24 mouse cellular contexts compared by ENCODE assay signal in the genomic region with DNA sequence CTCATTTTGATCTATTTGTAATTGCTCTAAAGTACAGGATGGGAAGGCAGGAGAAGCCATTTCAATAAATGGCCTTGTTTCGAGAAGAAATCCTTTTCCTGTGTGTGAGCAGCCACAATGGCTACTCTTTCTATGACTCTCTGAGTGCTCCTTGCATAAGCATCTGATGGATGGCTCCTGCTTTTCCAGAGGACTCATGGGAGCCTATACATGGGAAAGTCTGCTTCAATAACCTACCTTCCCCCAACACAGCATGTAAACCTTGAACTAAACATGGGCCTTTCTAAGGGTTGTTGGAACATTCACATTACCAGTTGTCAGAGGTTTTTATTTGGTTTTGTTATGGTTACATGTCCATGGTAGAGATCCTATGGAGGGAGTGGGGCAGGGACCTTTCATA.
DNase-seq lines count a peak whose midpoint lies in the region; ATAC-seq and TF ChIP-seq lines count a peak whose summit lies in the region.
"Had no signal": no experiment of that assay in that cellular context is flagged by ENCODE, and none has a peak within 500 bp of the region (broad histone marks: within the 10 kb centered on the region; RNA-seq: fewer than 3 reads in every experiment).

No protein-coding gene starts in this region.

- no peak overlapping the region for H3K27ac ChIP-seq in forebrain, embryonic 13.5 days
- H3K27ac ChIP-seq in forebrain, postnatal 0 days (ENCODE audit: low read depth, low read length) = no peak overlapping the region
- H3K27ac ChIP-seq in heart, embryonic 11.5 days (ENCODE audit: low read depth, low read length) = no peak overlapping the region
- H3K27ac ChIP-seq in midbrain, embryonic 11.5 days (ENCODE audit: low read depth, low read length) = no peak overlapping the region
- H3K27ac ChIP-seq in midbrain, embryonic 10.5 days (replicated peaks) = no peak overlapping the region
- H3K27ac ChIP-seq: embryonic facial prominence, embryonic 10.5 days; embryonic facial prominence, embryonic 12.5 days had no signal

- no peaks in the 10 kb centered on the region for H3K9me3 ChIP-seq in forebrain, embryonic 13.5 days (replicated peaks)
- H3K9me3 ChIP-seq in forebrain, postnatal 0 days (ENCODE audit: low read length) = no peaks in the 10 kb centered on the region
- H3K9me3 ChIP-seq in heart, embryonic 11.5 days (replicated peaks; ENCODE audit: control insufficient read depth, low read length) = no peaks in the 10 kb centered on the region
- no peaks in the 10 kb centered on the region for H3K9me3 ChIP-seq in midbrain, embryonic 11.5 days (ENCODE audit: control insufficient read depth, low read length)
- no peaks in the 10 kb centered on the region for H3K9me3 ChIP-seq in midbrain, embryonic 10.5 days (replicated peaks)
- H3K9me3 ChIP-seq: embryonic facial prominence, embryonic 10.5 days; embryonic facial prominence, embryonic 12.5 days; G1E had no signal

- peak; percentile 5 for DNase-seq in embryo, embryonic 11 days
- DNase-seq in embryo, embryonic 10.5 days (ENCODE audit: low spot score) = no peak
- no peak for DNase-seq in forebrain, postnatal 0 days
- peak; percentile 31 for DNase-seq in heart, adult 11 months
- DNase-seq in midbrain, embryonic 11.5 days (ENCODE audit: low spot score, missing footprints) = peak; percentile 78
- no peak for DNase-seq in midbrain, embryonic 10.5 days (ENCODE audit: low spot score)
- DNase-seq: adrenal gland, adult 8-10 months; adrenal gland, postnatal 14 days; B cell, adult 2 months; cerebellum, adult 11-12 months; cerebellum, adult 2 months; cerebellum, adult 9-10 months; cerebellum, postnatal 10 days; cerebellum, postnatal 25 days had no signal

- TF ChIP-seq CTCF in forebrain, postnatal 0 days (IDR thresholded peaks at IDR 0.05; ENCODE audit: low read depth) = no peak

- H3K4me3 ChIP-seq in forebrain, embryonic 13.5 days = no peak overlapping the region
- no peak overlapping the region for H3K4me3 ChIP-seq in forebrain, postnatal 0 days (ENCODE audit: low read depth, low read length)
- H3K4me3 ChIP-seq in heart, embryonic 11.5 days (ENCODE audit: low read depth, low read length) = no peak overlapping the region
- no peak overlapping the region for H3K4me3 ChIP-seq in midbrain, embryonic 11.5 days (ENCODE audit: low read depth, low read length)
- H3K4me3 ChIP-seq in midbrain, embryonic 10.5 days = no peak overlapping the region
- H3K4me3 ChIP-seq: embryonic facial prominence, embryonic 10.5 days; embryonic facial prominence, embryonic 12.5 days had no signal

- H3K4me2 ChIP-seq in forebrain, embryonic 13.5 days = no peak overlapping the region
- H3K4me2 ChIP-seq in forebrain, postnatal 0 days (ENCODE audit: low read depth) = no peak overlapping the region
- no peak overlapping the region for H3K4me2 ChIP-seq in heart, embryonic 11.5 days
- no peak overlapping the region for H3K4me2 ChIP-seq in midbrain, embryonic 11.5 days
- H3K4me2 ChIP-seq: embryonic facial prominence, embryonic 12.5 days had no signal

- H3K36me3 ChIP-seq in forebrain, embryonic 13.5 days (ENCODE audit: poor library complexity, severe bottlenecking) = no peaks in the 10 kb centered on the region
- no peaks in the 10 kb centered on the region for H3K36me3 ChIP-seq in forebrain, postnatal 0 days (ENCODE audit: insufficient read depth)
- no peaks in the 10 kb centered on the region for H3K36me3 ChIP-seq in heart, embryonic 11.5 days (ENCODE audit: control insufficient read depth, insufficient read depth, low read length)
- no peaks in the 10 kb centered on the region for H3K36me3 ChIP-seq in midbrain, embryonic 11.5 days (ENCODE audit: control insufficient read depth, insufficient read depth, low read length)
- no peaks in the 10 kb centered on the region for H3K36me3 ChIP-seq in midbrain, embryonic 10.5 days
- H3K36me3 ChIP-seq: embryonic facial prominence, embryonic 10.5 days; embryonic facial prominence, embryonic 12.5 days; G1E had no signal

- H3K4me1 ChIP-seq in forebrain, embryonic 13.5 days = peaks cover 5% of the 10 kb centered on the region
- H3K4me1 ChIP-seq in forebrain, postnatal 0 days (ENCODE audit: insufficient read depth) = no peaks in the 10 kb centered on the region
- no peaks in the 10 kb centered on the region for H3K4me1 ChIP-seq in heart, embryonic 11.5 days (ENCODE audit: control insufficient read depth, insufficient read depth, low read length)
- no peaks in the 10 kb centered on the region for H3K4me1 ChIP-seq in midbrain, embryonic 11.5 days (ENCODE audit: control insufficient read depth, insufficient read depth, low read length)
- H3K4me1 ChIP-seq in midbrain, embryonic 10.5 days = no peaks in the 10 kb centered on the region
- H3K4me1 ChIP-seq: embryonic facial prominence, embryonic 12.5 days had no signal

- H3K9ac ChIP-seq in forebrain, embryonic 13.5 days = no peak overlapping the region
- H3K9ac ChIP-seq in forebrain, postnatal 0 days = no peak overlapping the region
- H3K9ac ChIP-seq in heart, embryonic 11.5 days (ENCODE audit: low read depth, low read length) = no peak overlapping the region
- H3K9ac ChIP-seq in midbrain, embryonic 11.5 days (ENCODE audit: low read length) = no peak overlapping the region
- H3K9ac ChIP-seq: embryonic facial prominence, embryonic 12.5 days had no signal

- 6% methylated on average over 1 of the region's 1 CpGs for WGBS in forebrain, embryonic 13.5 days
- 7% methylated on average over 1 of the region's 1 CpGs for WGBS in forebrain, postnatal 0 days
- 46% methylated on average over 1 of the region's 1 CpGs for WGBS in heart, embryonic 11.5 days (ENCODE audit: insufficient replicate concordance)
- 30% methylated on average over 1 of the region's 1 CpGs for WGBS in midbrain, embryonic 11.5 days
- WGBS in midbrain, embryonic 10.5 days = 57% methylated on average over 1 of the region's 1 CpGs

- ATAC-seq in forebrain, embryonic 13.5 days = peak; percentile 30; the same call in 1 of the 2 replicates
- no peak for ATAC-seq in forebrain, postnatal 0 days
- no peak for ATAC-seq in heart, embryonic 11.5 days (replicated peaks; ENCODE audit: insufficient number of reproducible peaks, low FRiP score, low TSS enrichment)
- ATAC-seq in midbrain, embryonic 11.5 days (ENCODE audit: low FRiP score) = no peak
- ATAC-seq: activated CD4-positive, CD25-positive, alpha-beta regulatory T cell, adult 4 months; CD4-positive, CD25-positive, alpha-beta regulatory T cell, adult 4 months; forebrain, embryonic 16.5 days; Patski had no signal

- H3K27me3 ChIP-seq in forebrain, embryonic 13.5 days = no peaks in the 10 kb centered on the region
- no peaks in the 10 kb centered on the region for H3K27me3 ChIP-seq in forebrain, postnatal 0 days (ENCODE audit: insufficient read depth, low read length)
- no peaks in the 10 kb centered on the region for H3K27me3 ChIP-seq in heart, embryonic 11.5 days (ENCODE audit: control insufficient read depth, insufficient read depth, low read length)
- H3K27me3 ChIP-seq in midbrain, embryonic 11.5 days (ENCODE audit: control insufficient read depth, insufficient read depth, low read length) = no peaks in the 10 kb centered on the region
- no peaks in the 10 kb centered on the region for H3K27me3 ChIP-seq in midbrain, embryonic 10.5 days (ENCODE audit: low read depth, poor library complexity, severe bottlenecking)
- H3K27me3 ChIP-seq: CH12.LX; embryonic facial prominence, embryonic 12.5 days; Patski had no signal

Comparison
In these comparisons a context has a peak if more than half of its experiments do, and no peak if none do; other contexts are left out.
1. DNase-seq: peak in embryo, embryonic 11 days (single experiment), heart, adult 11 months (single experiment) and midbrain, embryonic 11.5 days (single experiment); none in embryo, embryonic 10.5 days (single experiment), forebrain, postnatal 0 days (single experiment) and midbrain, embryonic 10.5 days (single experiment).